Mouse (Mus musculus) cerebellum, adult (tissue): ENCODE measurements around the gene Usp6nl.

Source experiments
- ATAC-seq: cut with Nextera tagmentation; 2 replicates; pipeline ENCODE4 v1.9.2; 2017; ENCODE audit warnings: mild to moderate bottlenecking, moderate library complexity, mixed read lengths; ENCODE audit not compliant: insufficient number of reproducible peaks, low FRiP score, low TSS enrichment

Usp6nl gene

DNA sequence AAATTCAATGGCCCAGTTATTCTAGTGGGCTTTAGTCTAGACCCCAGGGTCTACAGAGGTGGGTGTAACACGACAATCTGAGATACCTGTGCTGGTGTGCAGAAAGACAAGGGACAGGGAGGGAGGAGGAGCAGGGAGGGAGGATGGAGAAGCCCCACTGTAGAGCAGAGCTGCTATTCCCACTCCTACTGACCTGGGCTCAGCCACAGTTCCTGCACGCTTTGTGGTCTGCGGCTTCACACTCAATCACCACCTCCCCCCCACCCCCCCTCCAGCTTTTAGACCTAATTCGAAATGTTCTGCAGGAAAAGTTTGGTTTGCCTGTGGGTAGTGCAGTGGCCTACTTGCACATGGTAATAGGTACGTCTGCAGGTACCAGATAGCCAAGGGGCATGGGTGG is 171.4 kb downstream of the Usp6nl start:
- no peak for ATAC-seq
